Mouse (Mus musculus) hindbrain, postnatal 0 days (tissue): ENCODE measurements around the gene Fxn. TPM values are rescaled to one million over a fixed set of nuclear protein-coding genes. Genes with fewer than 3 reads are reported as not detected.

Experiments used
- ATAC-seq: fragments of 200-750 bp; cut with Nextera tagmentation; 2 replicates; pipeline ENCODE4 v1.8.0; 2017; ENCODE audit warnings: mild to moderate bottlenecking, moderate TSS enrichment, moderate library complexity
- DNase-seq: peaks from one replicate; pipeline ENCODE4 v3.0.0-alpha.2; 2015; ENCODE audit warnings: low spot score
- H3K27ac ChIP-seq: fragments of 300-500 bp; sonication (generic); 2 replicates; pipeline ENCODE4 v1.5.1; 2014; ENCODE audit warnings: mild to moderate bottlenecking
- H3K27me3 ChIP-seq: fragments of 300-500 bp; sonication (generic); 2 replicates; pipeline ENCODE4 v1.6.1; 2014; ENCODE audit warnings: low read length, mixed read lengths; ENCODE audit not compliant: insufficient read depth
- H3K36me3 ChIP-seq: fragments of 300-500 bp; sonication (generic); 2 replicates; pipeline ENCODE4 v1.6.1; 2014; ENCODE audit warnings: low read length, mixed read lengths; ENCODE audit not compliant: insufficient read depth
- H3K4me1 ChIP-seq: fragments of 300-500 bp; sonication (generic); 2 replicates; pipeline ENCODE4 v1.6.1; 2014; ENCODE audit warnings: antibody characterized with exemption, low read length, mixed read lengths; ENCODE audit not compliant: insufficient read depth
- H3K4me2 ChIP-seq: fragments of 300-500 bp; sonication (generic); 2 replicates; pipeline ENCODE4 v1.6.1; 2014; ENCODE audit warnings: low read depth, mild to moderate bottlenecking, low read length, moderate library complexity, mixed read lengths
- H3K4me3 ChIP-seq: fragments of 300-500 bp; sonication (generic); 2 replicates; pipeline ENCODE4 v1.5.1; 2014; ENCODE audit warnings: low read length
- H3K9ac ChIP-seq: fragments of 300-500 bp; sonication (generic); replicated peaks from 2 replicates; pipeline ENCODE4 v1.6.1; 2014; ENCODE audit warnings: mild to moderate bottlenecking, low read length, moderate library complexity, mixed read lengths
- H3K9me3 ChIP-seq: fragments of 300-500 bp; sonication (generic); 2 replicates; pipeline ENCODE4 v1.6.1; 2016; ENCODE audit warnings: low read length, mixed read lengths
- CTCF ChIP-seq: IDR thresholded peaks from 2 replicates; pipeline ENCODE4 v1.5.1; 2016; ENCODE audit warnings: antibody characterized with exemption, control low read depth, low read depth
- WGBS: fragments of 180-500 bp; shearing (Covaris S2); extraction: QIAGEN DNeasy Blood & Tissue Kit; methylation state at CpG from one replicate; pipeline ENCODE4 v1.1.7; 2014; 5-methylcytosine and 5-hydroxymethylcytosine counted together
- polyA plus RNA-seq: library from polyadenylated mRNA; unstranded; fragments of >200 nt; fragmentation: Nextera tagmentation; extraction: Ambion mirVana; gene quantifications from 2 replicates; pipeline ENCODE4 v1.2.1, GENCODE M21; 2015
- total RNA-seq: library from RNA; depleted of rRNA; stranded (reverse); fragments of >200 nt; gene quantifications from 2 replicates; pipeline ENCODE4 v1.2.3, GENCODE M21; 2014; rRNA removed

The Fxn gene
- total RNA-seq (28.5 and 30.4 TPM in 2 replicates), polyA plus RNA-seq (43.8 and 47.7 TPM in 2 replicates)

DNA sequence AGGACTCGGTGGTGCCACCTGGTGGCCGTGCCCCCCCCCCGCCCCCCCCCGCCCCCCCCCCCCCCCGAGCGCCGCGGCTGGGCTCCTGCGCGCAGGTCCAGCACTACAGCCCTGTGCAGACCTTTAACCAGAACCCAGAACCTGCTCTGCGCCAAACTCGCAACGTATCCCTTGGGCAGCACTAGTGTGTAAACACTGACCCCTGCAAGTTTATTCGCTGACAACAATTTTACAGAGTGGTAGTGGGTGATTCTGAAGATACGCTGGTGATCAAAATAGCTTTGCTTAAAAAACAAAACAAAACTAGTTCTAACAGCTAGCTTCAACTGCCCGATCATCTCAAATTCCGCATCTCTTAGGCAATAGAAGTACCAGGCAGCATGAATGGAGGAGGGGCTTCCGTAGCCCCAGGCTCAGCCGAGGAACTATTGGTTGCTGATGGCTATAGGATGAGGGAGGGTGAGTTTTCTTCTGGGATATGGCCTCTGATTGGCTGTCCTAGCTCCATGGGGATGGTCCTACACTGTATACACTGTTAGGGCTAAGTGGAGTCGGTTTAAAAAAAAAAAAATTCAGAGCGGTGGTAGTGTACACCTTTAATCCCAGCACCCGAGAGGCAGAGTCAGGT, at the start of gene Fxn:
Fxn (minus strand) TSS at position 5 of the 628 bp plus-strand sequence.
- Histone ChIP-seq H3K9ac (peak within 1 kb of the TSS; percentile 67), H3K9me3 (no peaks in the 10 kb centered on the region), H3K4me1 (0 out of 2 replicates have a peak, but pooled peaks cover 7% of the 10 kb centered on the region), H3K27me3 (no peaks in the 10 kb centered on the region), H3K27ac (peak within 1 kb of the TSS; percentile 84), H3K4me2 (peak within 1 kb of the TSS; percentile 81), H3K36me3 (no peaks in the 10 kb centered on the region; the same call in 1 of the 2 replicates), H3K4me3 (peak within 1 kb of the TSS; percentile 66)
- DNase-seq (peak; percentile 79), ATAC-seq (peak; percentile 87)
- TF ChIP-seq CTCF = no peak
- under 1% methylated on average over 15 of the region's 22 CpGs for WGBS

DNA sequence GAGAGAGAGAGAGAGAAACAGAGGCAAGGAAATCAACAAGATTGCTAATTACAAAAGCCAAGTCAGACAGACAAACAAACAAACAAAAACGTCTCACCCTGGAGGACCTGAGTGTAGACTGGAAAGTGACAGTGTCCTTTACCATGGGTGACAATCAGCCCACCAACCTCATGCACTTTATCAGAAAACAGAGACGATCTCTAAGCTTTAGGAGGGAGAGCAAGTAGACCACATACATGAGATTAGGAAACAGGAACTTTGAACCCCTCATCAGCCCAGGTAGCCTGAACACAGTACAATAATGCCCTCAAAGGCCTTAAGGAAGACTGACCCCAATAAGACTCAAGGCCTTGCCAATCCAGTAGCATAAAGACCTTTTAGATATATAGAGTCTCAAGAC, 47.5 kb upstream of the Fxn start:
- H3K27ac ChIP-seq = no peak overlapping the region
- H3K27me3 ChIP-seq = no peaks in the 10 kb centered on the region
- no peak for TF ChIP-seq CTCF
- no peak overlapping the region for H3K4me2 ChIP-seq
- ATAC-seq (no peak), DNase-seq (no peak)
- WGBS = 74% methylated on average over 2 of the region's 2 CpGs
- H3K4me1 ChIP-seq = 0 out of 2 replicates have a peak, but pooled peaks cover 3% of the 10 kb centered on the region
- H3K9me3 ChIP-seq = no peaks in the 10 kb centered on the region
- no peaks in the 10 kb centered on the region for H3K36me3 ChIP-seq
- no peak overlapping the region for H3K4me3 ChIP-seq
- H3K9ac ChIP-seq = no peak overlapping the region

DNA sequence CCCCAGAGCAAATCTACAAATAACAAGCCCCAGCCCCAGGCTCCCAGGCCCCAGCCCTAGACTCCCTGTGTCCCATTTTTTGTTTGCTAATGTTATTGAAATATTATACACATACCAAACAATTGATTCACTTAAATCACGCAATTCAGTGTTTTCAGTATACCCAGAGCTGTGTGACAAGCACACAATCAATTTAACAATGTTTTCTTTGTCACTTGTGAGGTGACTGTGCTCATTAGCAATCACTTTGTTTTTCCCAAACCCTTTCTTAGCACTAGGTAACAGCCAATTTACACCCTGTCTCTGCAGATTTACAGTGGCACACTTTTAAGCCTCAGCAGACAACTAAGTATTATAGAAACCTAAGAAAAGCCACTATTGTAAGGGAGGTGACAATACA, 46.6 kb upstream of the Fxn start:
- WGBS = 52% methylated on average over 1 of the region's 1 CpGs
- H3K9me3 ChIP-seq = no peaks in the 10 kb centered on the region
- no peak overlapping the region for H3K4me3 ChIP-seq
- TF ChIP-seq CTCF = no peak
- no peak overlapping the region for H3K27ac ChIP-seq
- no peaks in the 10 kb centered on the region for H3K27me3 ChIP-seq
- 0 out of 2 replicates have a peak, but pooled peaks cover 3% of the 10 kb centered on the region for H3K4me1 ChIP-seq
- ATAC-seq (no peak), DNase-seq (no peak)
- H3K9ac ChIP-seq = no peak overlapping the region
- no peak overlapping the region for H3K4me2 ChIP-seq
- no peaks in the 10 kb centered on the region for H3K36me3 ChIP-seq

DNA sequence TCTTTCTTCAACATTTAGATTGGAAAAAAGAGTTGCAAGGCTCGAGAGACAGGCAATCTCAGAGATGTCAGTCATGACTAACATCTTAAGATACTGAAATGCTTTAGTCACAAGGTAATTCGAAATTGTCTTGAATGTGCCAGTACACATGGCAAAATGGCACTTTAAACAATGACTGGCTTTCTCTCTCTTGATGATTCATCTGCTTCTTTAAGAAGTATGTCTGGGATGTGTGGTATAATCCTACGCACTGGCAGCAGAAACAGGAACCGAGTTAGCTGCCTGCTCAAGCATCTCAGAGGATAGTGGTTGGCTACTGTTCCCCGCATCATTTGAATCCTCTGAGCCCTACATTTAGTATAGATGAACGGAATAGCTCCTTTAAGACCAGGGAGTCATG, 45.3 kb upstream of the Fxn start:
- DNase-seq (no peak), ATAC-seq (no peak)
- 71% methylated on average over 6 of the region's 6 CpGs for WGBS
- Histone ChIP-seq H3K4me2 (no peak overlapping the region), H3K27ac (no peak overlapping the region), H3K9me3 (no peaks in the 10 kb centered on the region), H3K27me3 (no peaks in the 10 kb centered on the region), H3K9ac (no peak overlapping the region), H3K4me1 (0 out of 2 replicates have a peak, but pooled peaks cover 3% of the 10 kb centered on the region), H3K36me3 (no peaks in the 10 kb centered on the region), H3K4me3 (no peak overlapping the region)
- no peak for TF ChIP-seq CTCF

DNA sequence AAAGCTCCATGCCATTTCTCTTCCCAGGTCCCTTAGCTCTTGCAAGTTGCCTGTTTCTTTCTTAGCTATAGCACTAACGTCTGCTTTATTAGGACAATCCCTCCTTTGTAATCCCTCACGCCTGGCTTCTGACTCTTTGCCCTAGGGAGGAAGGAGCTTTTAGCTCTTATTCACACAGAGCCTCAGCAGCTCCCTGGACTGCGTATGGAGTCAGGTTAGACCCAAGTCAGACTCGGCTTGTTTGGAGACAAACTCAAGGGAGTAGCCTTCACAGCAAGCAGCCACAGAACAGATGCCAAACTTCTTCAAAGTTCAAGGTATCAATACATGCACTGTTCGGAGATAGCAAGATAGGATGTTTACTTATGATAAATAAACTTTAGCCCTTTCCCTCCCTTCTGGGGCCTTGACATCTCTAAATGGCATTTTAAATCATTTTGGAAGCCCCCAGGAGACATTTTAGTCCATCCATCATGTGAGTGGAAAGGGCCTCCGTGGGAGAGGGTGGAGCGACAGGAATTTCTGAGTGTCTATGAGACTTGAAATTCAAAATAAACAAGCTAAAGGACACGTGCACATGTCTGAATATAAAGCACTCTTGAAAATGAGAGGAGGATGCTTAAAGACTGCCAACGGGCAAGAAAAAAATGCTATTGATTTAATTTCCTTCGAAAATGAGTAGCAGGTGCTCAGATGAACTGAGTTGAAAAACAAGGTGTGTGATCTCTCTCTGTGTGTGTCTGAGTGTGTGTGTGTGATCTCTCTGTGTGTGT, 43.6 kb upstream of the Fxn start:
- no peak for DNase-seq
- Histone ChIP-seq H3K36me3 (no peaks in the 10 kb centered on the region), H3K9me3 (no peaks in the 10 kb centered on the region), H3K27me3 (no peaks in the 10 kb centered on the region), H3K4me1 (0 out of 2 replicates have a peak, but pooled peaks cover 3% of the 10 kb centered on the region), H3K4me2 (no peak overlapping the region), H3K27ac (no peak overlapping the region), H3K9ac (no peak overlapping the region), H3K4me3 (no peak overlapping the region)
- no peak for TF ChIP-seq CTCF
- WGBS = 41% methylated on average over 10 of the region's 10 CpGs
- ATAC-seq = no peak

DNA sequence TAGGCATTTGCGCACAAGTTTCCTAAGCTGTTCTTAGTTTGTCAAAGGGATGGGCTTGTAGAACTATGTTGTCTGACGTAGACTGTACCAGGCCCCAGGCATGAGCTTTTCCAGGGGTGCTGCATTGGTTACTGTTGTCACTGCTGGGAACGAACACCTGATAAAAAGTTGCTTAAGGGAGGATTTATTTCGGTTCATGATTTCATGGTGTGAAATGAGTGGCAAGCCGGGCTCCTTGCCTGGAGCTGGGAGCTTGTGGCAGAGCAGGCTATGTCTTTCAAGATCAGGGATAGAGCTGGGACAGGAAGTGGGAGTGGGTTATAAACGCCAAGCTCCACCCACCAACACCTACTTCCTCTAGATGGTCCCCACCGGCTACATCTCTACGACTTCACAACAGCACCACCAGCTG, 41.5 kb upstream of the Fxn start:
- Histone ChIP-seq H3K36me3 (no peaks in the 10 kb centered on the region), H3K27ac (no peak overlapping the region), H3K4me1 (0 out of 2 replicates have a peak, but pooled peaks cover 6% of the 10 kb centered on the region), H3K27me3 (no peaks in the 10 kb centered on the region), H3K9ac (no peak overlapping the region), H3K9me3 (no peaks in the 10 kb centered on the region), H3K4me3 (no peak overlapping the region), H3K4me2 (no peak overlapping the region)
- TF ChIP-seq CTCF = no peak
- ATAC-seq (no peak), DNase-seq (no peak)
- 90% methylated on average over 8 of the region's 8 CpGs for WGBS
